Comparison of ENCODE assay signal across 1 mouse cellular context in genomic region chr9:65444692-65445091, GRCm38 (mm10).
TF ChIP-seq lines count a peak whose summit lies in the region.

No protein-coding gene starts in this region.

TF ChIP-seq in CH12.LX, 34 proteins besides CTCF, POLR2A, EP300 and RAD21:
- TF ChIP-seq TBP (conservative IDR thresholded peaks at IDR 0.05; ENCODE audit: low read depth, low read length): no peak
- TF ChIP-seq RCOR1 (conservative IDR thresholded peaks at IDR 0.05; ENCODE audit: low read depth, low read length): no peak
- TF ChIP-seq UBTF (IDR thresholded peaks at IDR 0.05; ENCODE audit: low read depth, low read length): no peak
- TF ChIP-seq ZC3H11A (IDR thresholded peaks at IDR 0.05; ENCODE audit: low read depth, low read length): no peak
- TF ChIP-seq MEF2A (IDR thresholded peaks at IDR 0.05; ENCODE audit: borderline replicate concordance, low read depth, low read length): no peak
- no peak for TF ChIP-seq ZNF384 (IDR thresholded peaks at IDR 0.05; ENCODE audit: low read depth, low read length)
- no peak for TF ChIP-seq JUN (IDR thresholded peaks at IDR 0.05; ENCODE audit: insufficient read depth, low read depth, low read length)
- TF ChIP-seq JUND (conservative IDR thresholded peaks at IDR 0.05; ENCODE audit: low read depth, low read length): no peak
- no peak for TF ChIP-seq ZKSCAN1 (IDR thresholded peaks at IDR 0.05; ENCODE audit: borderline replicate concordance, low read depth, low read length)
- no peak for TF ChIP-seq CHD1 (IDR thresholded peaks at IDR 0.05; ENCODE audit: low read depth, low read length)
- no peak for TF ChIP-seq NRF1 (IDR thresholded peaks at IDR 0.05; ENCODE audit: low read depth, low read length)
- no peak for TF ChIP-seq USF1 (IDR thresholded peaks at IDR 0.05; ENCODE audit: low read depth, low read length)
- no peak for TF ChIP-seq IRF4 (IDR thresholded peaks at IDR 0.05; ENCODE audit: low read depth, low read length)
- no peak for TF ChIP-seq MAX (IDR thresholded peaks at IDR 0.05; ENCODE audit: low read length)
- TF ChIP-seq GABPA (IDR thresholded peaks at IDR 0.05; ENCODE audit: insufficient replicate concordance, low read depth, low read length): no peak
- no peak for TF ChIP-seq KAT2A (IDR thresholded peaks at IDR 0.05; ENCODE audit: insufficient replicate concordance, low read length)
- TF ChIP-seq E2F4 (IDR thresholded peaks at IDR 0.05; ENCODE audit: insufficient replicate concordance, low read depth, low read length): no peak
- no peak for TF ChIP-seq MYC (IDR thresholded peaks at IDR 0.05; ENCODE audit: low read depth, low read length)
- no peak for TF ChIP-seq POLR2AphosphoS2 (IDR thresholded peaks at IDR 0.05; ENCODE audit: low read depth, low read length)
- TF ChIP-seq CHD2 (IDR thresholded peaks at IDR 0.05; ENCODE audit: low read length): no peak
